Mouse (Mus musculus) G1E (cell line): ENCODE data around the gene Disc1. TPM values are rescaled to one million over a fixed set of nuclear protein-coding genes. Genes with fewer than 3 reads are reported as not detected.

ENCODE experiments used
- ATAC-seq: 2 replicates; pipeline ENCODE4 v1.8.0; 2016; ENCODE audit warnings: mild to moderate bottlenecking; ENCODE audit not compliant: insufficient number of reproducible peaks, poor library complexity, low FRiP score, severe bottlenecking; ENCODE audit errors: extremely low read depth
- DNase-seq: peaks from one replicate; pipeline ENCODE4 v3.0.0; 2012; ENCODE audit warnings: low spot score
- H3K27me3 ChIP-seq: 2 replicates; pipeline ENCODE4 v1.6.1; 2012; ENCODE audit warnings: mild to moderate bottlenecking, low read length, inconsistent platforms; ENCODE audit not compliant: insufficient read depth
- H3K36me3 ChIP-seq: replicated peaks from 2 replicates; pipeline ENCODE3; 2012; ENCODE audit warnings: mild to moderate bottlenecking, inconsistent platforms
- H3K4me1 ChIP-seq: 2 replicates; pipeline ENCODE4 v1.6.1; 2012; ENCODE audit warnings: low read depth, low read length, inconsistent platforms, mixed read lengths; ENCODE audit not compliant: insufficient read depth
- H3K4me3 ChIP-seq: 2 replicates; pipeline ENCODE4 v1.5.1; 2012; ENCODE audit warnings: low read depth, mild to moderate bottlenecking, inconsistent platforms, low read length, moderate library complexity, mixed read lengths
- H3K9me3 ChIP-seq: replicated peaks from 2 replicates; pipeline ENCODE4 v1.6.1; 2012; ENCODE audit warnings: inconsistent platforms
- CTCF ChIP-seq: IDR thresholded peaks from 2 replicates; pipeline ENCODE4 v1.5.1; 2012; ENCODE audit warnings: low read depth, low read length, inconsistent platforms, mixed read lengths
- GATA1 ChIP-seq: IDR thresholded peaks from 2 replicates; pipeline ENCODE4 v1.6.1; 2012; ENCODE audit warnings: borderline replicate concordance, low read length, inconsistent platforms, mixed read lengths
- GATA2 ChIP-seq: IDR thresholded peaks from 2 replicates; pipeline ENCODE4 v1.6.1; 2012; ENCODE audit warnings: low read depth, low read length, inconsistent platforms, borderline replicate concordance
- POLR2AphosphoS5 ChIP-seq: IDR thresholded peaks from 2 replicates; pipeline ENCODE4 v1.6.1; 2012; ENCODE audit warnings: low read depth, low read length, inconsistent platforms; ENCODE audit not compliant: insufficient replicate concordance
- TAL1 ChIP-seq: conservative IDR thresholded peaks from 2 replicates; pipeline ENCODE4 v1.6.1; 2012; ENCODE audit warnings: low read depth, low read length, inconsistent platforms, mixed read lengths
- polyA plus RNA-seq: library from polyadenylated mRNA; stranded (reverse); fragments of >175 nt; gene quantifications from 2 replicates; pipeline ENCODE4 v1.2.3, GENCODE M21; 2012
- total RNA-seq, 2 experiments: library from RNA; stranded (forward) in 1 of 2; stranded (reverse) in 1 of 2; fragments of 200-1000 nt in 1 of 2; fragments of >200 nt in 1 of 2; fragmentation: Nextera tagmentation in 1 of 2; gene quantifications; 2 replicates each; pipeline ENCODE4 v1.2.3; 2014 to 2017

The Disc1 gene
- total and polyA plus RNA-seq, 3 experiments, result not detected

DNA sequence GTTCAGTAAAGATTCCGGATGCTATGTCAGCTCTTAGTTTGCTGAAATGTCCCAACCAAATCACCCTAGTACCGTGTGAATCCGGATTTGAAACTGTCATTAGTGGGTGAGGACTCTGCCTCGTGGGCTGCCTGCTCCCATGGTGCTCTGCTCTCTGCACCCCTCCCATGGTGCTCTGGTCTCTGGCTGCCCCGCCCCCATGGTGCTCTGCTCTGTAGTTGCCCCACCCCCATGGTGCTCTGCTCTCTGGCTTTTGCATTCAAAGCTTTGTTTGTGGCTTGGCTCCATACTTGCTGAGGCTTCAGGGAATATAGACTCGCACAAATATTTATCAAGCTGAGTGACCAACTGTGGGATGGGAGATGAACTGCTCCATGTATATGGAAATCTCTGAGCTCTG is 123.1 kb downstream of the Disc1 start:
- Histone ChIP-seq H3K27me3 (no peaks in the 10 kb centered on the region), H3K4me1 (no peaks in the 10 kb centered on the region), H3K9me3 (peaks cover 74% of the 10 kb centered on the region), H3K36me3 (no peaks in the 10 kb centered on the region), H3K4me3 (no peak overlapping the region)
- DNase-seq, result no peak
- no peak for ATAC-seq
- TF ChIP-seq GATA1 (no peak), TAL1 (no peak), CTCF (no peak), POLR2AphosphoS5 (no peak), GATA2 (no peak)

DNA sequence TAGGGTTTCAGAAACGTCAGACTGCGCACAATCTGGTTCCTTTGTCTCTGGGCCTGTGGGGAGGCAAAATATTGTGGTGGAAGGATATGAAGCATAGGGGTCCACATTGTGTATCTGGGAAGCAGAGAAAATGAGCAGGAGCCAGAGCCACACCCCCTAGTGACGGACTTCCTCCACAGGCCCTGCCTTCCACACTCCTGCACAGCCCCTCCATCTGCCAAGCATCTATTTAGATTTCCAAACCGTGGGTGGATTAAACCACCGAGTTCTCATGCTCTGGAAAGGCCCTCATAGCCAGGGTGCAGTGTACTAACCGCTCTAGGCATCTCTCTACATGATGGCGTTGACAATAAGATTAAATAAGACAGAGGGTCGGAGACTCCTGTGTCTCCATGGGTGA is 124.0 kb downstream of the Disc1 start:
- no peak for TF ChIP-seq GATA2
- DNase-seq, result no peak
- ATAC-seq, result no peak

DNA sequence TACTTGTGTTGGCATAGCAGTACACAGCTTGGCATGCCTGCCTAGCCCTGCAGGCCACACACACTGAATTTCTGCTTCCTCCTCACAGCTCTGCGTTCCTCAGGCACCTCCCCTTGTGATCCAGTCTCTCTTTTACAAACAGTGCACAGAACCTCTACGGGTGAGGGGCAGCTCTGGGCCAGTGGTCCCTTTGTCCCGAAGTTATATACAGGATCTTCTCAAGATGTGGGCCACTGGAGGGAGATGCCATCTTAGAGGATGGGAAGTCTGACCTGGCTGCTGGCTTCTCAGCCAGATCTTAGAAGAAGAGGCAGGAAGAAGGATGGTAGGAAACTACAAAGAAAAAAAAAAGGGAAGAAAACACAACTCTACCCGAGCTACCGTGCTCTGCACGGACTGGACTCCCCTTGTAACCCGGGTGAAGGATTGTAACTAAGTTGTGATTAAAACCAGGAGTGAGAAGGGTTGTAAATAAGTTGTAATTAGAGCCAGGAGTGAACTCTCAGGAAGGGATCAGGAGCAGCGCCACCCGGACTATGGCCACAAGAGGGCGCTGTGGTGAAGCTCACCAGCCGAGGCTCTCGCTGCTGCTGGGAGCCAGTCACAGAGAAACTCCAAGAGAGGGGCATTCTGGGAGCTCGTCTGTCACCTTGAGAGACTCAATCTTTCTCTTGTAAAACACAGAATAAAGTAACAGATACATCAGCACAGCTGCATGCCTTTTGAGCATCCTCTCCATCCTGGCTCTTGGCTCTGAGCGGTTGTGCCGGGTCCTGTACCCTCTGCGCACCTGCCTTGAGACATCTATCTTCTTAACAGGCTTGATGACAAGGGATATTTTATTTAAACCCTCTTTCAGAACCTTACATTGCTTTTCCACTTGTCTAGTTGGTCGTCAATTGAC is 129.8 kb downstream of the Disc1 start:
- H3K27me3 ChIP-seq, result no peaks in the 10 kb centered on the region
- ATAC-seq, result no peak
- no peak overlapping the region for H3K4me3 ChIP-seq
- no peaks in the 10 kb centered on the region for H3K36me3 ChIP-seq
- TF ChIP-seq CTCF (no peak), GATA1 (no peak), TAL1 (no peak), POLR2AphosphoS5 (no peak), GATA2 (no peak)
- H3K4me1 ChIP-seq, result no peaks in the 10 kb centered on the region
- H3K9me3 ChIP-seq, result peaks cover 89% of the 10 kb centered on the region
- no peak for DNase-seq

More for the DNA sequence above, 124.0 kb downstream of the Disc1 start:
- Histone ChIP-seq H3K27me3 (no peaks in the 10 kb centered on the region), H3K9me3 (peaks cover 72% of the 10 kb centered on the region), H3K36me3 (no peaks in the 10 kb centered on the region), H3K4me3 (no peak overlapping the region), H3K4me1 (no peaks in the 10 kb centered on the region)

DNA sequence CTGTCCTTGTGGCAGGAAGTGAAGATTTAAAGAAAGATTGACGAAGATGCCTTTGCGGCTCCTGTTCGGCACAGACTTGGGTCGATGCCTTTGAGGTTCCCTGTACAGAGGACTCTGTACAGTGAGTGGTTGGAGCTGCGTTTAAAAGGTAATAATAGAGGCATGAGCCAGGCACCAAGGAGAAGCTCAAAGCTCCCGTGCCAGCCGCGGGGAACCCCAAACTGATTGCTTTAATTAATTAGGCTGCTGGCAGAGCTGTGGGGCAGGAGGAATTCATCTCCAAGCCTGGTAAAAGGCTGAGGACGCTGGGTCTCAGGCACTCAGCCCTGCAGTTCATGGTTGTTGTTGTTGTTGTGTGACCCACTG is 130.4 kb downstream of the Disc1 start:
- DNase-seq (no peak), ATAC-seq (no peak)
- peaks cover 88% of the 10 kb centered on the region for H3K9me3 ChIP-seq
- H3K27me3 ChIP-seq, result no peaks in the 10 kb centered on the region
- TF ChIP-seq GATA1 (no peak), CTCF (no peak), GATA2 (no peak), POLR2AphosphoS5 (no peak), TAL1 (no peak)
- no peaks in the 10 kb centered on the region for H3K4me1 ChIP-seq
- H3K36me3 ChIP-seq, result no peaks in the 10 kb centered on the region
- no peak overlapping the region for H3K4me3 ChIP-seq

DNA sequence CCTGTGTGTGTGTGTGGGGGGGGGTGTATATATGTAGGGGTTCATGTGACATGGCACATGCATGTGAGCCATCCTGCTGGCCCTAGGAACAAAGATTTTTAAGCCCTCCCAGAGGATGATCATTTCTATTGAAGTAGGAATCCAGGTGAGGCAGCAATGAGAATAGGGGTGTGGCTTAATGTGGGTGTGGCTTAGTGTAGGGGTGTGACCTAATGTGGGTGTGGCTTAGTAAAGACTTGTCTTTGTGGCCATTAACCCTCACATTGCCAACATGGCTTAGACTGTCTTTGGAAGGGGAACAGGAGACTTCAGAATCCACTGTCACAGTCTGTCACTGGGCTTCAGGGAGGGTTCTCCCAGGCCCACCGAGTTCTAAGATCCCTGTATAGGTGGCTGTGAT is 130.9 kb downstream of the Disc1 start:
- ATAC-seq (no peak), DNase-seq (no peak)
- Histone ChIP-seq H3K4me1 (no peaks in the 10 kb centered on the region), H3K4me3 (no peak overlapping the region), H3K36me3 (no peaks in the 10 kb centered on the region), H3K9me3 (peaks cover 84% of the 10 kb centered on the region), H3K27me3 (no peaks in the 10 kb centered on the region)
- TF ChIP-seq TAL1, result no peak
- TF ChIP-seq CTCF, result no peak
- TF ChIP-seq GATA1, result no peak
- no peak for TF ChIP-seq GATA2
- no peak for TF ChIP-seq POLR2AphosphoS5

DNA sequence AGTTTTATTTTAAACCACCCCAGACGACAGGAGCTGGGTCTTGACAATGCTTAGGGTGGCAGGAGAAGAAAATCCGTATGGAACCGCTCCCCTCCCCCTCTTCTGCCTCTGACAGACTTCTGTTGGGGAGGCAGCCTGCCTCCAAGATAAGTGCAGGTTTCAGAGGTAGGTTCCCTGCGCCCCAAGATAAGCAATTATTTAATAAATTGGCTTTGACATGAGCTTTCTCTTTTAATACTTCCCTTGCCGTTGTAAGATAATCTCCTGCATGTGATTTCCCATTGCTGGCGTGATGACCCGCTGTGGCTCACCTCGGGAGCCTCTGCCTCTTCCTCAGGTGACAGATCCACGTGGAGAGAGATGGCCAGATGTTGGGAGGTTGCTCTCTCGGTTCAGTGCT is 133.0 kb downstream of the Disc1 start:
- no peak overlapping the region for H3K4me3 ChIP-seq
- ATAC-seq (no peak), DNase-seq (no peak)
- H3K27me3 ChIP-seq, result no peaks in the 10 kb centered on the region
- TF ChIP-seq TAL1, result no peak
- no peak for TF ChIP-seq CTCF
- TF ChIP-seq GATA1, result no peak
- TF ChIP-seq GATA2, result no peak
- no peak for TF ChIP-seq POLR2AphosphoS5
- no peaks in the 10 kb centered on the region for H3K36me3 ChIP-seq
- peaks cover 88% of the 10 kb centered on the region for H3K9me3 ChIP-seq
- no peaks in the 10 kb centered on the region for H3K4me1 ChIP-seq
